Mouse (Mus musculus): ENCODE measurements around the gene Skor1. TPM values are rescaled to one million over a fixed set of nuclear protein-coding genes. Genes with fewer than 3 reads are reported as not detected.

Skor1 gene
- total RNA-seq, 2 experiments from 2014 or later = 0.17 TPM; not detected in 1

DNA sequence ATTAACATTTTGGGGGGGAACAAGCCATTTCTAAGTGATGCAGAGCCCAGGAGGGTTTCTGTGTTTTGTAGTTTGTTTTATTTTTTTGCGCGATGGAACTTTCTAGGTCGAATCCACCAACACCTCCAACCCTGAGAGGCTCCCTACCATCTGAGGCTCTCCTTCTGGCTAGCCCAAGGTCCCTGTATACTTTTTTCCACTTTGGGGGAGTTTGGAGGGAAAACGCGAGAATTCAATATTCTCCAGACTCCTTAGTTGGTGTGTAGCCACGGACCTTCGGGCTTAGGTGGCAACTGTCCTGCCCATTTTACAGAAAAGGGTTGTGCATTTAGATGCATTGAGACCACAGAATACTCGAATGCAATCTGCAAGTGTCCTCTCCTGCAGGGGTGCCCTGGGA, 12.5 kb downstream of the Skor1 start:
- DNase-seq (ENCODE audit: extremely low spot score in 1 of 2, low spot score in 1 of 2) = no peak

- DNase-seq (ENCODE audit: extremely low spot score in 1 of 2, low spot score in 1 of 2) = peak in 1 of 2 experiments; percentile 63
Observed at GRCm38 (mm10) chr9:63135801-63136200, 13.0 kb downstream of the Skor1 start.

- no peak for DNase-seq (ENCODE audit: extremely low spot score in 1 of 2, low spot score in 1 of 2)
Observed at GRCm38 (mm10) chr9:63135356-63135755, 13.4 kb downstream of the Skor1 start.

- DNase-seq (ENCODE audit: extremely low spot score in 1 of 2, low spot score in 1 of 2) = no peak
Observed at GRCm38 (mm10) chr9:63133659-63134058, 15.1 kb downstream of the Skor1 start.

- DNase-seq (ENCODE audit: extremely low spot score in 1 of 2, low spot score in 1 of 2) = peak; percentile 78 to 90
Observed at GRCm38 (mm10) chr9:63132673-63133601, 15.8 kb downstream of the Skor1 start.

DNA sequence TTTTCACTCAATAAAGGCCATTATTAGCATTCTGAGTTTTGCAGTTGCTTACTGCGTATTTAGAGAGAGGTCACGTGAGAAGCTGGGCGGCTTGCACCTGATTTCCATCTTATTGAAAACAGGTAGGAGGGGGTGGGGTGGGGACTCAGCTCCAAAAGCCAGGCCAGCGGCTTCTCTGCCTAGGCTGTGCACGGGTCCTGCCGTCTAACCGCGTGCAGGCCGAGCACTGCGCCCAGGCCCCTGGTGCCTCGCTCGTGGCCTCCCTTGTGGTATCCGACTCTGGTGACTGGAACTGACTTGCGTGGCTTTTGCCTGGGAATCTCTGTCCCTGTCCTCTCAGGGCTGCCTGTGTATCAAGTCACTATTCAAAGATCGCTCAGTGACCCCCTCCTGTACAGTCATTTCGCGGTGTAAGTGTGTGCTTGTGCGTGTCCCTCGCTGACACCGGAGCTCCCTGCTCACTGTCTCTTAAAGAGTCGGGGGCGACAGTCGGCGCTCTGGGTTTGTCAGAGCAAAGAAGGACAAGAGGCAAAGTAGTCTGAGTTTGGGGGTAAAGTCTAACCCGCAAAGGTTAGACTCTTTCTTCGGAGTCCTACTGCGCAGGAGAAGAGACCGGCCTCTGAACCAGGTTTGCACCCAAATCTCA, 16.7 kb downstream of the Skor1 start:
- DNase-seq (ENCODE audit: extremely low spot score in 1 of 2, low spot score in 1 of 2) = peak in 1 of 2 experiments; percentile 42

DNA sequence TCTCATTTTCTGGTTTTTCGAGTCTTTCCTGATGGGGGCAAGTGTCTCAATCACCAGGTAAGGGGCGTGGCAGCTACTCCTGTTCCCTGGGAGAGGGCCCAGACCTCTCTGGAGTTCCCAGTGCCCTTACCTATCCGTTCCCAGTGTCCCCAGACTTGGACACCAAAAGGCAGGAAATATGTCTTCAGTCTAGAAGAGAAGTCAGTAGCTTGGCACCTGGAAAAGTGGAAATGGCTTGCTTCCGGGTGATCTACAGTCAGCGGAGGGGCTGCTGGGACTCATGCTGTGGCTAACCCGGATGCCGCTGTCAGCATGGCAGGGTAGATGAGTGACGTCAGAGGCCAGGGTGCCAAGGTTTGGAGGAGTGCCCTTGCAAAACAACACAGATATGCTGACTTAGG, 19.1 kb downstream of the Skor1 start:
- DNase-seq (ENCODE audit: extremely low spot score in 1 of 2, low spot score in 1 of 2) = no peak

DNA sequence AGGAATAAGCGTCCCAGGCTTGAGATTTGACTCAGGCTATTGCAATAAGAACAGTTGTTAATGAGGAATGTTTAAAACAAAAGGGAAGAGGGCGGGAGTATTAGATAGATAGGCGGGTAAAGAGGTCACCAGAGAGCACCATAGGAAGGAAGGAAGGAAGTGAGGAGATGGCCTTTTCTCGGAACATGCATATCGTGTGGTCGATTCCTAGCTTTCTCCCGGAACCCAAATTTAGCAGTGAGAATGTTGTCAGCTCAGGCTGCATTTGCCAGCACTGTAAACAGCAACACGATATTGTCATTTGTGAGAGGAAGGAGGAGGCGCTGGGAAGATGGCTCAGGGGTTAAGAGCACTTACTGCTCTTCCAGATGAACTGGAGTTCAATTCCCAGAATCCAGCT, 24.2 kb downstream of the Skor1 start:
- DNase-seq (ENCODE audit: extremely low spot score in 1 of 2, low spot score in 1 of 2) = no peak

DNA sequence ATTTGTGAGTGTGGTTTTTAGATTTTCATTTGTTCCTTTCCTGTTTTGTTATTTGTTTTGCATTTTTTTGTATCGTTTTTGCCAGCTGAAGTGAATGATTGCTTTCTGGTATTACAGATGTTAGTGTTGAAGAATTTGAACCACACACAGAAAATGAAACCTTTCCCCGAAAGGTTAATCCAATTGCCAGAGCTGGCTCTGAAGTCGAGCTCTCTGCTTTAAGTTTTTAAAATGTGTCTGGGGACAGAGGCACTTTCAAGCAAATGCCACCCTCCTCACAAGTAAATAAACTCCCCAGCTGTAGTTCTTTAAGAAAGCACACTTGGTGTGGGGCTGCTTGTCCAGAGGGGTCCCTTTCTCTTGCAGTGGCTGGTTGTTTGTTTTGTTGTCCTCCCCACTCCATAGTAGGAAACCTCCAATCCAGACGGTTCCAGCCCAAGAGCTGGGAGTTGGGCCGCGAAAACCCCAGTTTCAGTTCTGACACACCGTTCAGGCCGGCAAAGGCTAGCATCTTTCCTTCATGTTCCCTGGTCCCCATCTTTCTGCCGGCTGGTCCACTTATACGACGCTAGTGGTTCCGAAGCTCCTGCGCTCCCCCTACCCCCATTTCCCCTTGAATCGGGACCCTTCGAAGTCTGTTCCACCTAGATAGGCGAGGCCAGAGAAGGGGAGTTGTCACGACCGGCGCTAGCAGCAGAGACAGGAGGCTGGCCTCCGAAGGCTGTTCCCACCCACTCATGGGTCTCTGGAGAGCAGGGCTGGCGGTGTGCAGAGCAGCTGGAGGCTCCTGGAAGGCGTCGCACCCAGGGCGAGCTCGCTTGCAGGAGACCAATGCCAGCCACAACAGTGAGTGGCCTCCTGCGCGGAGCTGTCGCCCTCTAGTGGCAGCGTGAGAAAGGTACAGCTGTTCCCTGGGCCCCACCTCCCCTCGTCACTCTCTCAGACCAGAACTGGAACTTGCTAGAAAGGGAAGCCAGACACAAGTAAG, 25.0 kb downstream of the Skor1 start:
- DNase-seq (ENCODE audit: extremely low spot score in 1 of 2, low spot score in 1 of 2) = peak; percentile 83 to 90

DNA sequence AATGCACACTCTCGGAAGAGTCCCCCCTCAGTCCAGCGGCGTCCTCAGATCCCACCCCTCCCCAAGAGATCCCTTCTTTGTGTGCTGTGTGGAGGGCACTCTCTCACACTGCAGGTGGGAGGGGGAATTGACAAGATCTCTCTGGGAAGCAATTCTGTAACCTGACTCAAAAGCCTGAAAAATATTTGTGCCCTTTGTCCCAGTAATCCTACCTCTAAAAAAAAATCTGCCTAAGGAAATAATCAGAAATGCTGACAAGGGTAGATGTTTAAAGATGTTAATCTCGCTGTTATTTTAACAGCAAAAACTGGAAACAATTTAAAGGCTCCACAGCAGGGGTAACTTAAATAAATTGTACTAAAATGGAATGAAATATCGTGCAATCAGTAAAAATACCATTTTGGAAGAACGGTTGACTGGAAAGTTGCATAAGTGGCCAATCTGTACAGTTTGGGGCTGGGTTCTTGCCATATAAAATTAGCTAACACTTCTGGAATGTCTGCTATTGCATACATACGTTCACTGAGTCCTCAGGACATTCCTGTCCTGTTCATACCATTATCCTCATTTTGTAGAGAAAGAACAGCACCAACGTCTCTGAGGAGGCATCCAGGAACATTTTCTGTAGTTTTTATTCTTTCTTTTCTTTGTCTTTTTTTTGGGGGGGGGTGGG, 26.5 kb downstream of the Skor1 start:
- DNase-seq (ENCODE audit: extremely low spot score in 1 of 2, low spot score in 1 of 2) = no peak

DNA sequence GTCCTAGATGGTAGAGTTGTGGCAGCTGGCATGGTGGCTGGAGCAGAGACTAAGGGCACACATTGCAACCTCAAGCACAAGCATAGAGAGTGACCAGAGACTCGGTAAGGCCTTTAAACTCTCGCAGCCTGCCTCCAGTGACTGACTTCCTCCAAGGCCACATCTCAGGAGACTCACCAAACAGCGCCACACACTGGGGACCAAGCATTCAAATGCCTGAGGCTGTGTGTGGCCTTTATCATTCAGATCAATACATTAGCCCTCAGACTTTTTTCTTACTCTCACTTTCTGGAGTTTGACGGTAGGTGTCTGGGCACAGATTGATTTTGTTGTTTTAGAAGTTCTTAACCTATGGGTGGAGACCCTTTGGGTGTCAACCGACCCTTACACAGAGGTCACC, 30.4 kb downstream of the Skor1 start:
- no peak for DNase-seq (ENCODE audit: extremely low spot score in 1 of 2, low spot score in 1 of 2)

GRCm38 (mm10) chr9:63112514-63112913, 36.2 kb downstream of the Skor1 start:
- no peak for DNase-seq (ENCODE audit: extremely low spot score in 1 of 2, low spot score in 1 of 2)

DNA sequence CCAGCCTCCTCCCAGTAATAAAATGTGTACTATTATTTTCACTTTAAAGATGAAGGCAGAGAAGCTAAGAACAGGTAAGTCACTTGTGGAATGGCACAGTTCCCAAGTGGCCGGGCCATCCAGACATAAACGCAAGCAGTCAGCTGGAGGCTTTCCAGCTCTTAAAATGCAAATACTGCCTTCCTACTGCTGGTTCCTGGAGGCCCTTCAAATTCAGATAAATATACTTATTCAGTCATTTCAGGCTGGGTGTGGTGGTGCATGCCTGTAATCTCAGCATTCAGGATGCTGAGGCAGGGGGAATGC, 39.0 kb downstream of the Skor1 start:
- DNase-seq (ENCODE audit: extremely low spot score in 1 of 2, low spot score in 1 of 2) = no peak

DNA sequence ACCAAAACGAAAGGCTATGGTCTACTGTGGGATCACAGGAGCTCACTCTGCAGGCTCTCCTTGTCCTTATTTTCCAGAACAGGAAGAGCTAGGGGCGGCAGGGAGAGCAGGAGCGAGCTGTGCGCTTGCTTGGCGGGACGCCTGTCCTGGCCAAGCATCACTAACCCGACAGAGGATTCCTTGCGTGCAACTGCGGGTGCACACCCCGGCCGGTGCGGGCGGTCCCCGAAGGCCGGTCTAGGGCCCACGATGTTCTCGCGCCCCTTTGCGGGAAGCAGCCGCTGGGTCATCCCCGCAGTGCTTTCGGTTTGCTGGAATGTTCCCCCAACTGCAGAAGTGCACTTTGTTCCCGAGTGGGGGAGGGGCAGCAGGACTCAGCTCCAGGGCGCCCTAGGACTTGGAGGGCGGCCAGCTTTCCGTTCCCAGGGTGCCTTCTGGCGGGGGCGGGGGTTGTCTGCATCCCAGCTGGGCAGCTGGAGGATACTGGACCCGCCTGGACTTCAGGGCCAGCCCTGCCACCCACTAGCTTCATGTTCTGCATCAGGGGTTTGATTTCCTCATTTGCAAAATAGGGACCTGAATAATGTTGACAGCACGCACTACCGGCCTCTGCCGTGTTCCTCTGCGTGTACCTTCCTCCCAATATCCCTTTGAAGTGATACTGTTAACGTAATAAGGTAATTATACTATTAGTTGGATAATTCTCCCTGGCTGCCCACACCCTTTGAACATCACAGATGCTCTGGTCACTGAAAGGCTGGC, 39.6 kb downstream of the Skor1 start:
- DNase-seq (ENCODE audit: extremely low spot score in 1 of 2, low spot score in 1 of 2) = peak; percentile 81 to 87

DNA sequence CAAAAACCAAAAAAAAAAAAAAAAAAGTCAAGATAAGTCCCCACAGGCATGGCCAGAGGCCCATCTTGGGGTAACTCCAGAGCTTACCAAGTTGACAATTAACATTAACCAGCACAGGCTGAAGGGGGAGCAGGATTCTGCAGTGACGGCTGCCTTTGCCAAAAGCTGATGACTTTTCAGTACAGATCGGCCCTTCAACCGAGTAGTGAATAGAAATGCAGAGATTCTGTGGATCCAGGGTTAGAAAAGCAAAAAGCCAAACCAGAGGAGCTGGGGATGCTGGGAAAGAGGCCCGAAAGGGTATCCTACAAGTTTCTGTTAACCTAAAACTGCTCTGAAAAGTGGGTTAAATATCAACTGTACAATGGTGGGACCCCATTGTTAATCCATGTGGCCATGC, 40.2 kb downstream of the Skor1 start:
- no peak for DNase-seq (ENCODE audit: extremely low spot score in 1 of 2, low spot score in 1 of 2)

- no peak for DNase-seq (ENCODE audit: extremely low spot score in 1 of 2, low spot score in 1 of 2)
Observed at GRCm38 (mm10) chr9:63100660-63101059, 48.1 kb downstream of the Skor1 start.

DNA sequence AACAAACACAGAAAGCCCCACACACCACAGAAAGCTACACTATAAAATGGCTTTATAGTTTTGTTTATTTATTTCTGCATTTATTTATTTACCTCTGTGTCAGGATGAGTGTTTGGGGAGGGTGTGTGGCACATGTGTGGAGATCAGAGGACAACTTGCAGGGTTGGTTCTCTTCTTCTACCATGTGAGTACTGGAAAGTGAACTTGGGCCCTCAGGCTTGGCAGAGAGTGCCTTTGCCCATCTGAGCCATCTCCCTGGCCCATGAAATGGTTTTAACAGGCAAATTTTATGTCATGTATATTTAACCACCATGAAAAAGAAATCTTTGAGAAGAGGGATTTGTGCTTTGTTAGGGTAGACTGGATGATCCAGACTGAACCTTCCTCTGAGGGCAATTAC, 48.9 kb downstream of the Skor1 start:
- DNase-seq (ENCODE audit: extremely low spot score in 1 of 2, low spot score in 1 of 2) = no peak

DNA sequence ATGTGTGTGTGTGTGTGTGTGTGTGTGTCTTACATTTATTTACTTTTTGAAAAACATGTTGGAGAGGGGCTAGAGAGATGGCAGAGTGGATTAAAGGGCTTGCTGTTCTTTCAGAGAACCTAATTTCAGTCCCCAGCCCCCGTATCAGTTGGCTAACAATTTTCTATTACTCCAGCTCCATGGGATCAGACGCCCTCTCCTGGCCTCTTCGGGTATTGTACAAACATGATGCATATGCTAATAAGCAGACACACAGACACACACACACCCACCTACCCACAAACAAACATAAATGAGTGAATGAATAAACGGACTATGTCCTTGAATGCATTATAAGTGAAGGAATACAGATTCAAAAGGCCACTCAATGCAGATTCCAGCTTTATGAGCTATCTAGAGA, 49.4 kb downstream of the Skor1 start:
- no peak for DNase-seq (ENCODE audit: extremely low spot score in 1 of 2, low spot score in 1 of 2)

- DNase-seq (ENCODE audit: extremely low spot score in 1 of 2, low spot score in 1 of 2) = no peak
Observed at GRCm38 (mm10) chr9:63098887-63099286, 49.9 kb downstream of the Skor1 start.

- no peak for DNase-seq (ENCODE audit: extremely low spot score in 1 of 2, low spot score in 1 of 2)
Observed at GRCm38 (mm10) chr9:63097204-63097603, 51.6 kb downstream of the Skor1 start.

Measured in layer of hippocampus, postnatal 25 days (tissue).